Mouse (Mus musculus) central nervous system, embryonic 14 days (tissue): ENCODE results near the gene Timm50. TPM values are rescaled to one million over a fixed set of nuclear protein-coding genes. Genes with fewer than 3 reads are reported as not detected.

ENCODE experiments used
- polyA plus RNA-seq: library from polyadenylated mRNA; depleted of rRNA; stranded (reverse); fragments of >200 nt; gene quantifications from 2 replicates; pipeline ENCODE4 v1.2.3, GENCODE M21; 2012; rRNA removed

Timm50 gene
- polyA plus RNA-seq, result 99.0 and 110 TPM in 2 replicates

DNA sequence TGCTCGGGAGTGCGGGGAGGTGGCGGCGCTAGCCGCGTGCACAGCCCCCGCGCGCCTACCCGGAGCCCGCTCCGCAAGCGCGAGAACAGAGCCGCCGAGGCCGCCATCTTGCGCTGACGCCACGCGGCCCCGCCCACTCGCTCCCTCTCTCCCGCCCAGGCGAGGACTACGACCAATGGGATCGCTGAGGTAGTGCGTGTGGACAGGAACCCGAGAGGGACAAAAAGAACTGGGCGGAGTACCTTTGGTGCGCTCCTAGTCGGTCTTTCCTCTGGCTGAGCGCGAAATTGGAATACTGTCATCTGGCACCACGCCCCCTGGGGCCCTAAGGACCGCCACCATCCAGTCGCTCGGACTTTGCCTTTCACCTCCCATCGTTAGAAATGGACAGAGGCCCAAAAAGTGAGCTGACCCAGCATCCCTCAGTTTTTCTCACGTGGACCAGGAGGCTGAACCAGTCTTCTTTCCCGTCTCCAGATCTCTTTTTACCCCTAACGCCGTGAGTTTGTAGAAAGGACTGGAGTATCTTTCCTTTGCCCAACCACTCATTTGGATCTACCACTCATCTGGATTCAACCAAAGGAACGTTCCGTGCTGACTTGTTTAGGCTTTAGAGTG, at the start of gene Timm50:
Timm50 (minus strand) TSS at position 147 of the 618 bp plus-strand sequence.

DNA sequence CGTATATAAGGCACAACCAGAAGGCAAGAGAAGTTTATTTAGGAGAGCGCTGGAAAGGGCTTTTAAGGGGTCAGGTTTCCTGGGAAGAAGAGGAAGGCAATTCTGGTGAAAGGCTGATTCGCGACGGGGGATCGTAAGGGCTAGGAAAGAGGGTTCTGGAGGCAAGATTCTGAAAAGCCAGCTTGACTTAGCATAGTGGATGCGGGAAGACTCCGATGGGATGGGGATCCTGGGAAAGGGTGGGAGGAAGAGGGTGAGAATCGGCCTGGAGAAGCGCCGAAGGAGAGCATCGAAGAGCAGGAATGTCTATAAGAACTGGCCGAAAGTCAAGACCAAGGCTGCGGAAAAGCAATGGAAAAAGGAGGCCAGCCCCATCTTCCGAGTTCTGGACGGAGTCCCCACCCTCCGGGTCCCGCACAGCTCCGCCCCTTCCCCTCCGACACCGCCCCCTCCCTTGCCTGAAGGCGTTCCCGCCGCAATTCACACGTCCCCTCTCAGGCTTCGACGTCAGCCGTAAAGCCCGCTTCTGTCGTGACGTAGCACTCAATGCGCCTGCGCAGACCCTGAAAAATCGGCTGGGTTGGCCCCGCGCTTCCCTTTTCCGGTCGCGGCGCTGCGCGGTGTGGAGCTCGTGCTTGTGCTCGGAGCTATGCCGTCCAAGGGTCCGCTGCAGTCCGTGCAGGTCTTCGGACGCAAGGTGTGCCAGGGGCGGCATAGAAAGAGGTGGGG, 38.4 kb upstream of the Timm50 start, which contains the start of gene Rps16:
Rps16 (plus strand) TSS at position 498 of the 729 bp plus-strand sequence.

DNA sequence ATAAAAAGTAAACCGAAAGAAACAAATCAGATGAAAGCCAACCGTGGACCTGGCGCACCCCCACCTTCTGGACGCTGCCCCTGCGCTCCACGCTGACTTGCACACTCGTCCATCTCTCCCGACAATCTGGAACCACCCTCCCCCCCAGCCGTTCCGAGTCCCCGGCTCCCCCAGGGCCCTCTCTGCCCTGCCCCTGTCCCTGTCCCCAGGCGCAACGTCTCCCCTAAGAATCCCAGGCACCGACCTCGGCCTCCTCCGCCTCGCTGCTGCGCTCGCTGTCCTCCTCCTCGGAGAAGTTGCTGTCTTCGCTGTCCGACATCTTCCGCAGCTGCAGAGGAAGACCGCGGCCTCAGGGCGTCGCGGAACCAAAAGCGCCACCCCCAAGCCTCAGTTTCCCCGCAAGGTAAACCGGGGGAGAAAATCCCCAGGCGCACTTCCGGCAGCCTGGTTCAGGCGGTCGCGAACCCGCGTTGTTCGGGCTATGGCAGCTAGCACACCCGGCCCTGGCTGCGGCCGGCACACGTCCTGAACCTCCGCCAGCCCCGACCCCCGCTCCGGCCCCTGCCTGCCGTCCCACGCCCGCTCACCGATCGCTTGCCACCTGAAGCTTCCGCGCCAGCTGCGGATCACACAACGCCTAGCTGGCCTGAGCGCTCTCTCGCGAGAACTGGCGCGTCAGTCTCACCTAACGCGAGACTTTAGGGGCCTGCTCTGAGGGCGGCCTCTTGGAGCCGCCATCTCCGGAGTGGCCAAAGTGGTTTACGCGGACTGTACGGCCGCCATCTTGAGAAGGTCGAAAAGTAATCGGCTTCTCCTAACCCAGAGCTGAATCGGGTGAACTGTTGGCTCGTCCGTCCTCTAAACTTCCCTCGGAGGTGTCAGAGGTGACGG, 26.5 kb upstream of the Timm50 start, which contains the start of gene Supt5:
Supt5 (minus strand) TSS at position 639 of the 891 bp plus-strand sequence.

DNA sequence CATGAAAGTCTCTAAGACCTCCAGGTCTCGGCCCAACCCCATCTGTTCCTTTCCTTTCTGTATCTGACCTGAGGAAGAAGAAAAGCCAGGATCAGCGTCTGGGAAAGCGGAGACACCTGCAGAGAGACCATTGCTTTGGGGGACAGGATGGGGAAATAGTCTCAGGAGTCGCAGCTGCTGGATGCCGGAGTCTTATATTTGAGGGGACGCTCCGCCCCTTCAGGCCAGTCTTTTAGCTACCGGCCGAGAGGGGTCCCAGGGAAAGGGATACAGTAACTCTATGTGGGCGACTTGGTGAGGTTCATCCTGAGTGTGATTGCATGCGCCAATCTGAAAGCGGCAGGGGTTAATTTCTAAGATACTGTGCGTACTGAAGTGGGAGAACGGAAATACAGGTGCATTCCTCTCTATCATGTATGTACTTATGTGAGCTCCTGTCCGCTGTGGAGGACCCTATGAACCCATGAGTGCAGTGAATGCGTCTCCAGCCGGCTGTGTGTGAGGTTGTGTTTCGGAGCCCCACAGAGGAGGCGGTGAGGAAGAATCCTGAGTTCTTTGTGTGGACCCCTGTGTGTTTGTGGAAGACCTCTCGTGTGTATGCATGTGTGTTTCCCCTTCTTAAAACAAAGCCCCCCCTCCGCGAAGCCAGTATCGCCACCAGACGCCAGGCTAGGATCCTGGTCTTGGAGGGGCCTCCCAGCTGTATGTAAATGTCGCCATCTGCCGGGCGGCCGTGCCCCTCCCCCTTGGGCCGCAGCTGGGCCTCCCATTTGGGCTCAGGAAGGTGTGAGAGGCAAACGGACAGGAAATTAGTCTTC, 10.0 kb downstream of the Timm50 start, which contains the start of gene Dll3:
Dll3 (minus strand) TSS at position 623 of the 818 bp plus-strand sequence.

DNA sequence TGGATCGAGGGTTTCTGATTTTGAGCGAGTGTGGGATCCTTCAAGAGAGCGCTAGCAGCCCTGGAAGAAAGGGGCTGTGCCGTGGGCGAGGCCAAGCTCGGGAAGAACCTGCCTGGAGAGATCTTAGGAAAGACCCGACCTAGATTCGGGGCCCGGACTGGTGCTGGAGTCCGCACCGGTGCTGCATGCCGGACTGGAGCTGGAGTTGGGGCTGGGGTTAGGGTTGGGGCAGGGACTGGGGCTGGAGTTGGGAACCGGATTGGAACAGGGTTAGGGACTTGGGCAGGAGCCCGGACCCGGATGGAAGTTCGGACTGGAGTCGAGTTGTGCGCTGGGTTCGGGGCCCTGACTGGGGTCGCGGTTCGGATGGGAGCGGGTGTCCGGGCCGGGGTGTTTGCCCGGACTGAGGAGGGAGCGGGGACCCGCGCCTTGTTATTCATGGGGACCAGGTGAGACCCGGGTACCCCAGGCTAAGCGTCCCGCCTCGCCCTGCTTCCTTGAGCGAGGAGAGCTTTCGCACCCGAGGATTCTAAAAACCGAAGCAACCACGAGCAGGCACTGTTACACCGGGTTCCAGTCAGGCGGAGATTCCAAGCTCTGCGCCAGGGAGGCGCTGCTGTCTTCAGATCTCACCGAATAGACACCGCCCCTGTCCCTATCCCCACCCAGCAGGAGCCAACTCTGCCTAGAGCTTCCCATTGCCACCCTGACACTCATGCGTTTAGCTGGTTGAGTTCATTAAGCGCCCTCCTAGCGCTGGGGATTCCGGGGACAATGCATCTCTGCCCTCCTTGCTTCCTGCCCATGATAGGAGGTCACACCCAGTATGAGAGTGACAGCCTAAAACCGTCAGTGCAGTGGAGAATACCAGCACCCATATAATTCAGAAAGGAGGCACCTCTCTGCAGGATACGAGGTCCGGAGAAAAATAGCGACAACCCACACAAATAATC, 21.0 kb downstream of the Timm50 start, which contains the start of gene Selenov:
Selenov (minus strand) TSS at position 549 of the 953 bp plus-strand sequence.

DNA sequence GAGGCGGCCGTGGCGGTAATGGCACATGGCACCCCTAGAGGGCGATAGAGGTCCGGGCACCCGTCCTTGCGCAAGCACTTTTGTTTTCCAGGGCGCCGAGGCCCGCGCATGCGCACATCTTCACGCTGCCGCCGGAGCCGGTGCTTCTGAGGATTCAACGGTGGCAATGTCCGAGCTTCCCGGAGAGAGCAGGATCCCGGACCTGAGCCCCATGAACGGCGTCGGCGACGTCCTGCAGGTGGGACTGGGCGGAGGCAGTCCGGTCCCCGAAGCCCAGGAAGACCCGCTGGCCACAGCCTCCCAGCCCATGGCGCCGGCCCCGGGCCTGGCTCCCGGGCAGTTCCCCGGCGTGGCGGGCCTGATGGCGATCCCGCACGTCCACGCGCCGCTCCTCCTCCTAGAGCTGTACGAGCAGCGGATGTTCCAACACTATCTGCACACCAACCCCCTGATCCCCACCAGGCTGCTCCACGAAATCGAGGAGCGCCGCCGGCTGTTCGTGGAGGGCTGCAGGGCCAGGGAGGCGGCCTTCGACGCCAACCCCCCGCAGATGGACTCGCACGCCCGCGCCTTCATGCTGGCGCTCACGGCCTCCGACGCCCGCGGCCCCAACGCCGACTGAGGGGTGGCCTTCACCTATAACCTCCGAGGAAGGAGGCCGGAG, 34.1 kb downstream of the Timm50 start, which contains the start of gene Eid2b:
Eid2b (plus strand) TSS at position 125 of the 664 bp plus-strand sequence.

DNA sequence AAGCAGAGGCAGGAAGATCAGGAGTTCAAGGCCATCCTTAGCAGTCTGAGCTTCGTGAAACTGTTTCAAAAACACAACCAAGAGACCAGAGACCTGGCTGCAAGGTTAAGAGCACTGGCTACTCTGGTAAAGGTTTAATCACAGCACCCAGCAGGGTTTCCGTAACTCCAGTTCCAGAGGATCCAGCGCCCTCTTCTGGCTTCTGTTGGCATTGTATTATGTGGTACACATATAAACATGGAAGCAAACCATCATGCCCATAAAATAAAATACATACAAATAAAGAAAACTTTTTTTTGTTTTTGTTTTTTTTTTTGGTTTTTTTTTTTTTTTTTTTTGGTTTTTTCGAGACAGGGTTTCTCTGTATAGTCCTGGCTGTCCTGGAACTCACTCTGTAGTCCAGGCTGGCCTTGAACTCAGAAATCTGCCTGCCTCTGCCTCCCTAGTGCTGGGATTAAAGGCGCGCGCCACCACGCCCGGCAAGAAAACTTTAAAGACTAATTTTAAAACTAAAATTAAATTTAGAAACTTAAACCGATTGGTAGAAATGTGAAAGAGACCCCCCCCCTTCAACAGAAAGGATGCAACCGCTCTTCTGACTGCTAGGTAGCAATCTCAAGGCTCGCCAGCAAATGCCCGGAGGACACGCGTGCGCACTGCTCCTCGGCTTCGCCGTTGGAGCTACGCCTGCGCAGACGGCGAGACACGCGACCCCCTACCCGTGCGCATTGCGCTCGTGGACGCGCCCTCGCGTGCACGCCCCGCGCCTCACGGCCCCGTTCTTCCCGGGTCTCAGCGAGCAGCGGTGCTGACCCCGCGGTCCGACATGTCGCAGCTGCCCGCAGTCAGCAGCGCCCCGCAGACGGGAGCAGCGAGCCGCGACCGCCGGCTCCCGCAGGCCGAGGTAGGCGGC, 44.5 kb downstream of the Timm50 start, which contains the start of gene Eid2:
Eid2 (plus strand) TSS at position 753 of the 913 bp plus-strand sequence.

Other genes with a start within 250 kb of the Timm50 start
- gene Fcgbp, start 240.8 kb downstream of the Timm50 start, polyA plus RNA-seq, result 0.18 and 0.24 TPM in 2 replicates
- gene 9530053A07Rik, start 182.6 kb downstream of the Timm50 start, polyA plus RNA-seq, result 0.04 and 0.05 TPM in 2 replicates
- 244 and 245 TPM in 2 replicates for gene Fbl, start 142.4 kb downstream of the Timm50 start, polyA plus RNA-seq
- 34.0 and 36.4 TPM in 2 replicates for gene Dyrk1b, start 132.6 kb downstream of the Timm50 start, polyA plus RNA-seq
- 59.8 and 66.6 TPM in 2 replicates for gene Eid2, start 44.2 kb downstream of the Timm50 start, polyA plus RNA-seq
- gene Eid2b, start 34.3 kb downstream of the Timm50 start, polyA plus RNA-seq, result 29.6 and 37.8 TPM in 2 replicates
- 0.65 and 0.87 TPM in 2 replicates for gene Selenov, start 20.9 kb downstream of the Timm50 start, polyA plus RNA-seq
- 25.5 and 33.0 TPM in 2 replicates for gene Dll3, start 9.8 kb downstream of the Timm50 start, polyA plus RNA-seq
- 122 and 126 TPM in 2 replicates for gene Supt5, start 26.7 kb upstream of the Timm50 start, polyA plus RNA-seq
- 1,327 and 1,353 TPM in 2 replicates for gene Rps16, start 38.6 kb upstream of the Timm50 start, polyA plus RNA-seq
- 29.3 and 33.4 TPM in 2 replicates for gene Plekhg2, start 60.5 kb upstream of the Timm50 start, polyA plus RNA-seq
- gene Zfp36, start 68.2 kb upstream of the Timm50 start, polyA plus RNA-seq, result 4.3 and 6.1 TPM in 2 replicates
- gene Med29, start 80.6 kb upstream of the Timm50 start, polyA plus RNA-seq, result 46.6 and 46.8 TPM in 2 replicates
- 111 and 114 TPM in 2 replicates for gene Paf1, start 80.9 kb upstream of the Timm50 start, polyA plus RNA-seq
- 5.3 and 6.4 TPM in 2 replicates for gene Gmfg, start 125.4 kb upstream of the Timm50 start, polyA plus RNA-seq
- 40.4 and 41.7 TPM in 2 replicates for gene Lrfn1, start 139.9 kb upstream of the Timm50 start, polyA plus RNA-seq
- gene Ifnl2, start 198.4 kb upstream of the Timm50 start, polyA plus RNA-seq, result not detected in 2 replicates
- gene Ifnl3, start 210.8 kb upstream of the Timm50 start, polyA plus RNA-seq, result not detected in 2 replicates
- gene Sycn, start 228.8 kb upstream of the Timm50 start, polyA plus RNA-seq, result not detected in 2 replicates
- 0.10 and 0.20 TPM in 2 replicates for gene Nccrp1, start 235.2 kb upstream of the Timm50 start, polyA plus RNA-seq